8 mouse cellular contexts compared by ENCODE assay signal in the genomic region with DNA sequence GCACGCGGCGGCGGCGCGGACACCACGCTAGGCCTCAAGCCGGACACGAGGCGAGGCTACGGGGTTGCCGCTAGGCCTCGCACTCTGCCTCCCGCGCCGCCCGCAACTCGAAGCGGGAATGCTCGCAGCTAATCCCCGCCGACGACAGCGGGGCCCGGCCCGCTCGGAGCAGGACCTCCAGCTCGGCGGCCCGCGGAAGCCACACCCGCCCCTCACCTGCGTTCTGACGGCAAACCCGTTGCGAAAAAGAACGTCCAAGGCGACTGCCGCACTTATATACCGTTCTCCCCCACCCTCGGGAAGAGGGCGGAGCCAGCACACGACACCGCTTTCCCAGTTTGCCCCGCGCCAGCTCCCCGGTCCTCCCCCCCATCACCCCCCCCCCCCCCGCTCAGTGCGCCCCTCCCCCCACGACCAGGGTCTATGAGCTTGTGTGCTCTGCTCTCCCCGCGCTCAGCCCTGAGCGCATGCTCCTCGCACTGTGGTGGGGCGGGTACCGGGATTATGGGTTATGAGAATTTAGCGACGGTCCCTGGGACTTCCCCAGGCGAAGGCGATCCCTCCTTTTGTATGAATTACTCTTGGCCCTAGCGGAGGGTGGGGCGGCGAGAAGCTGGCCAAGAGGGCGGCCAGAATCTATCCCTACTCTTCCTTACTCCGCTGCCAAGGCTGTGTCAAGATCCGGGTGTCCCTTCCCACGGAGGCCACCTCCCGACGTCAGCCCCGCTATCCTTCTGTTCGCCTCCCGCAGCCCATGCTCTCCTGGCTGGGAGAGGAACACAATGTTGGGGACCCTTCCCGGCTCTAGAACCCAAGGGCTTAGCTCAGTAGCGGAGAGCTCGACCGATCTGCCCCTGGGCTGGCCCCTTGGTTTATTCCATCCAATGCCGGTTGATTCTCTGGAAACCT. TPM values are rescaled to one million over a fixed set of nuclear protein-coding genes. Genes with fewer than 3 reads are reported as not detected.
DNase-seq lines count a peak whose midpoint lies in the region; ATAC-seq and TF ChIP-seq lines count a peak whose summit lies in the region.

No protein-coding gene starts in this region.

- peak; percentile 87 for ATAC-seq in frontal cortex, adult (ENCODE audit: low TSS enrichment)
- ATAC-seq in lung, postnatal 0 days = peak; percentile 97

- H3K4me3 ChIP-seq in hindbrain, embryonic 10.5 days = peak overlapping the region; percentile 98
- H3K4me3 ChIP-seq in lung, postnatal 0 days (ENCODE audit: low read depth, low read length) = peak overlapping the region; percentile 95

- H3K27ac ChIP-seq in hindbrain, embryonic 10.5 days = peak overlapping the region; percentile 100
- H3K27ac ChIP-seq in lung, postnatal 0 days (ENCODE audit: low read length) = peak overlapping the region; percentile 99

- 0 out of 2 replicates have a peak, but pooled peaks have one; percentile 4 for TF ChIP-seq EP300 in lung, postnatal 0 days (IDR thresholded peaks at IDR 0.05)

- DNase-seq in MN1 (ENCODE audit: low spot score) = peak; percentile 98
- peak; percentile 97 for DNase-seq in cerebellum, adult 9-10 months
- peak; percentile 98 for DNase-seq in hindbrain, embryonic 10.5 days (ENCODE audit: low spot score)
- peak; percentile 98 for DNase-seq in layer of hippocampus, adult 9-11 months
- DNase-seq in lung, postnatal 0 days (ENCODE audit: low spot score) = peak; percentile 99
- DNase-seq in ovary, postnatal 14 days (ENCODE audit: low spot score) = peak; percentile 93
- peak; percentile 98 for DNase-seq in thymus, postnatal 14 days

- WGBS in hindbrain, embryonic 10.5 days = under 1% methylated on average over 76 of the region's 77 CpGs
- WGBS in lung, postnatal 0 days = under 1% methylated on average over 60 of the region's 77 CpGs

- peak overlapping the region; percentile 58 for H3K4me2 ChIP-seq in lung, postnatal 0 days (replicated peaks; ENCODE audit: low read depth, low read length)

- no peaks in the 10 kb centered on the region for H3K9me3 ChIP-seq in hindbrain, embryonic 10.5 days
- no peaks in the 10 kb centered on the region for H3K9me3 ChIP-seq in lung, postnatal 0 days (ENCODE audit: low read length)

- peak overlapping the region; percentile 99 for H3K9ac ChIP-seq in lung, postnatal 0 days (replicated peaks; ENCODE audit: low read depth)

- H3K27me3 ChIP-seq in hindbrain, embryonic 10.5 days (ENCODE audit: insufficient read depth, poor library complexity, severe bottlenecking) = no peaks in the 10 kb centered on the region
- H3K27me3 ChIP-seq in lung, postnatal 0 days (replicated peaks; ENCODE audit: insufficient read depth, low read length) = no peaks in the 10 kb centered on the region

- H3K4me1 ChIP-seq in hindbrain, embryonic 10.5 days (replicated peaks) = peaks cover 23% of the 10 kb centered on the region
- H3K4me1 ChIP-seq in lung, postnatal 0 days (ENCODE audit: insufficient read depth, low read depth, low read length) = no peaks in the 10 kb centered on the region

- peak; percentile 9; the same call in 1 of the 2 replicates for TF ChIP-seq CTCF in lung, postnatal 0 days (IDR thresholded peaks at IDR 0.05)

- peaks cover 42% of the 10 kb centered on the region for H3K36me3 ChIP-seq in hindbrain, embryonic 10.5 days
- peaks cover 23% of the 10 kb centered on the region for H3K36me3 ChIP-seq in lung, postnatal 0 days (ENCODE audit: insufficient read depth, low read length)

RNA-seq across cellular contexts. Expression of a gene that starts 7.3 kb away (rescaled TPM):
- 3,168 and 3,706 TPM in 2 replicates for polyA plus RNA-seq in hindbrain, embryonic 10.5 days (2016; fragmentation: Nextera tagmentation; extraction: Ambion mirVana)
- polyA plus RNA-seq in lung, postnatal 0 days (2015; fragmentation: Nextera tagmentation; extraction: Ambion mirVana) = 2,930 and 3,003 TPM in 2 replicates

RNA-seq across cellular contexts. Expression of a gene that starts 33.1 kb away (rescaled TPM):
- 0.55 and 0.68 TPM in 2 replicates for polyA plus RNA-seq in hindbrain, embryonic 10.5 days (2016; fragmentation: Nextera tagmentation; extraction: Ambion mirVana)
- polyA plus RNA-seq in lung, postnatal 0 days (2015; fragmentation: Nextera tagmentation; extraction: Ambion mirVana) = 0.80 and 0.88 TPM in 2 replicates

RNA-seq across cellular contexts. Expression of a gene that starts 33.7 kb away (rescaled TPM):
- 22.6 and 25.1 TPM in 2 replicates for polyA plus RNA-seq in hindbrain, embryonic 10.5 days (2016; fragmentation: Nextera tagmentation; extraction: Ambion mirVana)
- polyA plus RNA-seq in lung, postnatal 0 days (2015; fragmentation: Nextera tagmentation; extraction: Ambion mirVana) = 11.2 and 12.2 TPM in 2 replicates

RNA-seq across cellular contexts. Expression of a gene that starts 38.6 kb away (rescaled TPM):
- 0.20 and 0.46 TPM in 2 replicates for polyA plus RNA-seq in hindbrain, embryonic 10.5 days (2016; fragmentation: Nextera tagmentation; extraction: Ambion mirVana)
- polyA plus RNA-seq in lung, postnatal 0 days (2015; fragmentation: Nextera tagmentation; extraction: Ambion mirVana) = 0.86 TPM in 2 replicates

Comparison
In these comparisons a context has a peak if more than half of its experiments do, and no peak if none do; other contexts are left out.
1. Peak in every context shown above with its lines: DNase-seq, ATAC-seq, H3K4me3 ChIP-seq and H3K27ac ChIP-seq.